Mouse (Mus musculus) heart, postnatal 0 days (tissue): ENCODE results near the gene Serpinb1c. TPM values are rescaled to one million over a fixed set of nuclear protein-coding genes. Genes with fewer than 3 reads are reported as not detected.
"Not testable (repeated sequence)": the region's sequence is repeated elsewhere in the genome, so short reads cannot be mapped to it uniquely, and the experiment has no call there.

ENCODE experiments used
- ATAC-seq: fragments of 200-750 bp; cut with Nextera tagmentation; 2 replicates; pipeline ENCODE4 v1.8.0; 2017; ENCODE audit warnings: low read depth, moderate number of reproducible peaks, moderate library complexity; ENCODE audit not compliant: insufficient read depth
- DNase-seq: peaks from one replicate; pipeline ENCODE4 v3.0.0-alpha.2; 2016; ENCODE audit warnings: low spot score
- H3K27ac ChIP-seq: fragments of 300-500 bp; sonication (generic); 2 replicates; pipeline ENCODE4 v1.5.1; 2014; ENCODE audit warnings: low read depth, mild to moderate bottlenecking
- H3K27me3 ChIP-seq: fragments of 300-500 bp; sonication (generic); 2 replicates; pipeline ENCODE4 v1.6.1; 2014; ENCODE audit warnings: low read length, mixed read lengths; ENCODE audit not compliant: control insufficient read depth, insufficient read depth
- H3K36me3 ChIP-seq: fragments of 300-500 bp; sonication (generic); replicated peaks from 2 replicates; pipeline ENCODE4 v1.6.1; 2014; ENCODE audit warnings: low read length, mixed read lengths; ENCODE audit not compliant: control insufficient read depth, insufficient read depth
- H3K4me1 ChIP-seq: fragments of 300-500 bp; sonication (generic); 2 replicates; pipeline ENCODE4 v1.6.1; 2014; ENCODE audit warnings: antibody characterized with exemption; ENCODE audit not compliant: control insufficient read depth, insufficient read depth
- H3K4me2 ChIP-seq: fragments of 300-500 bp; sonication (generic); 2 replicates; pipeline ENCODE4 v1.6.1; 2014; ENCODE audit warnings: low read depth, mild to moderate bottlenecking, low read length, moderate library complexity
- H3K4me3 ChIP-seq: fragments of 300-500 bp; sonication (generic); 2 replicates; pipeline ENCODE4 v1.5.1; 2014; ENCODE audit warnings: low read depth, low read length
- H3K9ac ChIP-seq: fragments of 300-500 bp; sonication (generic); replicated peaks from 2 replicates; pipeline ENCODE4 v1.6.1; 2014; ENCODE audit warnings: low read depth, low read length, mixed read lengths
- H3K9me3 ChIP-seq: fragments of 300-500 bp; sonication (generic); replicated peaks from 2 replicates; pipeline ENCODE4 v1.6.1; 2016; ENCODE audit warnings: low read length; ENCODE audit not compliant: control insufficient read depth
- CTCF ChIP-seq: IDR thresholded peaks from 2 replicates; pipeline ENCODE4 v1.5.1; 2016; ENCODE audit warnings: antibody characterized with exemption, control low read depth, low read depth
- EP300 ChIP-seq: IDR thresholded peaks from 2 replicates; pipeline ENCODE4 v1.6.1; 2016; ENCODE audit warnings: antibody characterized with exemption, low read depth
- WGBS: fragments of 180-500 bp; shearing (Covaris S2); extraction: QIAGEN DNeasy Blood & Tissue Kit; methylation state at CpG from one replicate; pipeline ENCODE4 v1.1.7; 2014; 5-methylcytosine and 5-hydroxymethylcytosine counted together
- polyA plus RNA-seq: library from polyadenylated mRNA; unstranded; fragments of >200 nt; fragmentation: Nextera tagmentation; extraction: Ambion mirVana; gene quantifications from 2 replicates; pipeline ENCODE4 v1.2.1, GENCODE M21; 2015
- total RNA-seq: library from RNA; depleted of rRNA; stranded (reverse); fragments of >200 nt; gene quantifications from 2 replicates; pipeline ENCODE4 v1.2.3, GENCODE M21; 2014; ENCODE audit warnings: low replicate concordance

The Serpinb1c gene
- total and polyA plus RNA-seq, 2 experiments from 2014 or later: 0.25 TPM; not detected in 1

- H3K4me3 ChIP-seq: no peak overlapping the region
- ATAC-seq (no peak), DNase-seq (no peak)
- H3K4me2 ChIP-seq: no peak overlapping the region
- H3K9ac ChIP-seq: no peak overlapping the region
- no peaks in the 10 kb centered on the region for H3K9me3 ChIP-seq
- no peak overlapping the region for H3K27ac ChIP-seq
- H3K36me3 ChIP-seq: no peaks in the 10 kb centered on the region
- no peak for TF ChIP-seq EP300
- no peak for TF ChIP-seq CTCF
- H3K4me1 ChIP-seq: no peaks in the 10 kb centered on the region
- H3K27me3 ChIP-seq: no peaks in the 10 kb centered on the region
These were observed 13.3 kb downstream of the Serpinb1c start for GRCm38 (mm10) chr13:32884755-32885154.

- Histone ChIP-seq H3K27ac (no peak overlapping the region), H3K9me3 (peaks cover 5% of the 10 kb centered on the region; the same call in 1 of the 2 replicates), H3K4me1 (no peaks in the 10 kb centered on the region), H3K36me3 (no peaks in the 10 kb centered on the region), H3K4me3 (no peak overlapping the region), H3K27me3 (no peaks in the 10 kb centered on the region), H3K9ac (no peak overlapping the region), H3K4me2 (no peak overlapping the region)
- DNase-seq: no peak
- WGBS: 56% methylated on average over 1 of the region's 1 CpGs
- TF ChIP-seq EP300: no peak
- TF ChIP-seq CTCF: no peak
- no peak for ATAC-seq
These were observed 24.1 kb downstream of the Serpinb1c start for GRCm38 (mm10) chr13:32873862-32874261.

GRCm38 (mm10) chr13:32868843-32869242 is 29.2 kb downstream of the Serpinb1c start:
- no peak overlapping the region for H3K4me2 ChIP-seq
- H3K9me3 ChIP-seq: no peaks in the 10 kb centered on the region
- WGBS: 44% methylated on average over 5 of the region's 5 CpGs
- no peaks in the 10 kb centered on the region for H3K27me3 ChIP-seq
- H3K4me3 ChIP-seq: no peak overlapping the region
- ATAC-seq (no peak), DNase-seq (no peak)
- TF ChIP-seq CTCF (no peak), EP300 (no peak)
- H3K36me3 ChIP-seq: no peaks in the 10 kb centered on the region
- no peak overlapping the region for H3K27ac ChIP-seq
- H3K4me1 ChIP-seq: no peaks in the 10 kb centered on the region
- H3K9ac ChIP-seq: no peak overlapping the region

- 82% methylated on average over 4 of the region's 4 CpGs for WGBS
- not testable (repeated sequence) for H3K27me3 ChIP-seq, DNase-seq, H3K4me3 ChIP-seq, H3K9ac ChIP-seq, H3K27ac ChIP-seq, H3K9me3 ChIP-seq, H3K4me2 ChIP-seq, ATAC-seq, H3K36me3 ChIP-seq, H3K4me1 ChIP-seq
These were observed 29.8 kb downstream of the Serpinb1c start for GRCm38 (mm10) chr13:32868233-32868632.

- DNase-seq: no peak
- 55% methylated on average over 2 of the region's 2 CpGs for WGBS
- Histone ChIP-seq H3K9ac (no peak overlapping the region), H3K9me3 (no peaks in the 10 kb centered on the region), H3K4me3 (no peak overlapping the region), H3K27ac (no peak overlapping the region), H3K4me1 (no peaks in the 10 kb centered on the region), H3K27me3 (no peaks in the 10 kb centered on the region), H3K36me3 (no peaks in the 10 kb centered on the region), H3K4me2 (no peak overlapping the region)
- no peak for ATAC-seq
- TF ChIP-seq CTCF: no peak
- TF ChIP-seq EP300: no peak
These were observed 31.0 kb downstream of the Serpinb1c start for GRCm38 (mm10) chr13:32867030-32867429.

- no peak overlapping the region for H3K4me2 ChIP-seq
- no peaks in the 10 kb centered on the region for H3K27me3 ChIP-seq
- H3K9ac ChIP-seq: no peak overlapping the region
- TF ChIP-seq CTCF: peak; percentile 86
- TF ChIP-seq EP300: no peak
- DNase-seq: peak; percentile 63
- no peaks in the 10 kb centered on the region for H3K9me3 ChIP-seq
- WGBS: 3% methylated on average over 9 of the region's 9 CpGs
- H3K27ac ChIP-seq: no peak overlapping the region
- H3K36me3 ChIP-seq: no peaks in the 10 kb centered on the region
- no peaks in the 10 kb centered on the region for H3K4me1 ChIP-seq
- no peak overlapping the region for H3K4me3 ChIP-seq
- ATAC-seq: no peak
These were observed 31.5 kb downstream of the Serpinb1c start for GRCm38 (mm10) chr13:32866484-32866883.
